Comparison of ENCODE assay signal across 12 mouse cellular contexts in genomic region chr10:22842781-22843439, GRCm38 (mm10). TPM values are rescaled to one million over a fixed set of nuclear protein-coding genes. Genes with fewer than 3 reads are reported as not detected.
DNase-seq lines count a peak whose midpoint lies in the region; ATAC-seq lines count a peak whose summit lies in the region.
"Had no signal": no experiment of that assay in that cellular context is flagged by ENCODE, and none has a peak within 500 bp of the region (broad histone marks: within the 10 kb centered on the region; RNA-seq: fewer than 3 reads in every experiment).

No protein-coding gene starts in this region.

- peak overlapping the region; percentile 60 for H3K4me2 ChIP-seq in kidney, embryonic 16.5 days (replicated peaks; ENCODE audit: low read depth, low read length)
- no peak overlapping the region for H3K4me2 ChIP-seq in hindbrain, embryonic 15.5 days
- H3K4me2 ChIP-seq in neural tube, embryonic 12.5 days (replicated peaks): peak overlapping the region; percentile 48

- H3K27ac ChIP-seq in heart, embryonic 10.5 days: peak overlapping the region; percentile 63
- peak overlapping the region; percentile 72 for H3K27ac ChIP-seq in kidney, embryonic 16.5 days (ENCODE audit: low read length)
- no peak overlapping the region for H3K27ac ChIP-seq in hindbrain, embryonic 15.5 days (replicated peaks)
- H3K27ac ChIP-seq in neural tube, embryonic 12.5 days: no peak overlapping the region

- H3K4me3 ChIP-seq in heart, embryonic 10.5 days: peak overlapping the region; percentile 58
- H3K4me3 ChIP-seq in kidney, embryonic 16.5 days (ENCODE audit: low read length): peak overlapping the region; percentile 3; the same call in 1 of the 2 replicates
- no peak overlapping the region for H3K4me3 ChIP-seq in hindbrain, embryonic 15.5 days
- H3K4me3 ChIP-seq in neural tube, embryonic 12.5 days: no peak overlapping the region

- peak; percentile 78 for ATAC-seq in kidney, embryonic 16.5 days (ENCODE audit: low FRiP score, low TSS enrichment)
- 0 out of 2 replicates have a peak, but pooled peaks have one; percentile 48 for ATAC-seq in hindbrain, embryonic 15.5 days (ENCODE audit: low FRiP score, low read depth)
- ATAC-seq in neural tube, embryonic 12.5 days (ENCODE audit: low FRiP score, low read depth): peak; percentile 56

- H3K4me1 ChIP-seq in heart, embryonic 10.5 days: peaks cover 13% of the 10 kb centered on the region
- peaks cover 37% of the 10 kb centered on the region for H3K4me1 ChIP-seq in kidney, embryonic 16.5 days (ENCODE audit: insufficient read depth, low read length)
- H3K4me1 ChIP-seq in hindbrain, embryonic 15.5 days (replicated peaks): no peaks in the 10 kb centered on the region
- H3K4me1 ChIP-seq in neural tube, embryonic 12.5 days: peaks cover 11% of the 10 kb centered on the region

- H3K36me3 ChIP-seq in heart, embryonic 10.5 days: no peaks in the 10 kb centered on the region
- H3K36me3 ChIP-seq in kidney, embryonic 16.5 days (ENCODE audit: insufficient read depth, low read length): no peaks in the 10 kb centered on the region
- H3K36me3 ChIP-seq in hindbrain, embryonic 15.5 days: no peaks in the 10 kb centered on the region
- H3K36me3 ChIP-seq in neural tube, embryonic 12.5 days: no peaks in the 10 kb centered on the region

- 4% methylated on average over 17 of the region's 17 CpGs for WGBS in heart, embryonic 10.5 days
- WGBS in kidney, embryonic 16.5 days: 8% methylated on average over 17 of the region's 17 CpGs
- 5% methylated on average over 17 of the region's 17 CpGs for WGBS in hindbrain, embryonic 15.5 days
- 3% methylated on average over 17 of the region's 17 CpGs for WGBS in neural tube, embryonic 12.5 days

- peak overlapping the region; percentile 44; the same call in 1 of the 2 replicates for H3K9ac ChIP-seq in kidney, embryonic 16.5 days (replicated peaks; ENCODE audit: low read length)
- no peak overlapping the region for H3K9ac ChIP-seq in hindbrain, embryonic 15.5 days
- H3K9ac ChIP-seq in neural tube, embryonic 12.5 days: no peak overlapping the region

- peaks cover 32% of the 10 kb centered on the region for H3K27me3 ChIP-seq in heart, embryonic 10.5 days (ENCODE audit: insufficient read depth, poor library complexity, severe bottlenecking)
- peaks cover 18% of the 10 kb centered on the region for H3K27me3 ChIP-seq in kidney, embryonic 16.5 days (ENCODE audit: insufficient read depth, low read length)
- H3K27me3 ChIP-seq in hindbrain, embryonic 15.5 days: peaks cover 65% of the 10 kb centered on the region
- peaks cover 57% of the 10 kb centered on the region for H3K27me3 ChIP-seq in neural tube, embryonic 12.5 days (replicated peaks)

- H3K9me3 ChIP-seq in heart, embryonic 10.5 days: no peaks in the 10 kb centered on the region
- H3K9me3 ChIP-seq in kidney, embryonic 16.5 days (ENCODE audit: low read length): no peaks in the 10 kb centered on the region
- no peaks in the 10 kb centered on the region for H3K9me3 ChIP-seq in hindbrain, embryonic 15.5 days
- no peaks in the 10 kb centered on the region for H3K9me3 ChIP-seq in neural tube, embryonic 12.5 days

- no peak for DNase-seq in heart, embryonic 10.5 days (ENCODE audit: low spot score)
- no peak for DNase-seq in heart, adult 18-20 months
- no peak for DNase-seq in kidney, adult 8-10 months
- no peak for DNase-seq in cerebellum, adult 8-10 months
- DNase-seq in adrenal gland, adult 18-20 months (ENCODE audit: low spot score in 2 of 2): no peak
- DNase-seq: adrenal gland, postnatal 10 days; cerebellum, adult 18-20 months; left cerebral cortex, postnatal 4 days had no signal

RNA-seq across cellular contexts. Expression of gene Tcf21, which starts 22.9 kb away (rescaled TPM):
- 64.0 and 75.4 TPM in 2 replicates for polyA plus RNA-seq in heart, embryonic 10.5 days (2016; fragmentation: Nextera tagmentation; extraction: Ambion mirVana)
- 1 to 10 TPM; 7.0 to 7.7 TPM for total RNA-seq in heart, adult 18-20 months (2021)
- 357 and 367 TPM in 2 replicates for polyA plus RNA-seq in kidney, embryonic 16.5 days (2015; fragmentation: Nextera tagmentation; extraction: Ambion mirVana)
- 1.6 and 1.7 TPM in 2 replicates for polyA plus RNA-seq in hindbrain, embryonic 15.5 days (2015; fragmentation: Nextera tagmentation; extraction: Ambion mirVana)
- 0.55 and 0.73 TPM in 2 replicates for polyA plus RNA-seq in neural tube, embryonic 12.5 days (2016; fragmentation: Nextera tagmentation; extraction: Ambion mirVana)
- 10 to 100 TPM in 1 of 2 experiments, 1 to 10 TPM in 1; 7.1 to 11.0 TPM for total RNA-seq in adrenal gland, adult 18-20 months (2021)
- total RNA-seq: left cerebral cortex, postnatal 4 days; megakaryocyte progenitor cell, adult 5-6 weeks had no signal

Comparison
In these comparisons a context has a peak if more than half of its experiments do, and no peak if none do; other contexts are left out.
1. H3K27ac ChIP-seq: peak in heart, embryonic 10.5 days (single experiment) and kidney, embryonic 16.5 days (single experiment); none in hindbrain, embryonic 15.5 days (single experiment) and neural tube, embryonic 12.5 days (single experiment).
2. H3K4me3 ChIP-seq: peak in heart, embryonic 10.5 days (single experiment) and kidney, embryonic 16.5 days (single experiment); none in hindbrain, embryonic 15.5 days (single experiment) and neural tube, embryonic 12.5 days (single experiment).
3. RNA of gene Tcf21, which starts 22.9 kb away (polyA plus RNA-seq): 357 to 367 TPM in kidney, embryonic 16.5 days and 64.0 to 75.4 TPM in heart, embryonic 10.5 days; 1.6 to 1.7 TPM in hindbrain, embryonic 15.5 days and 0.55 to 0.73 TPM in neural tube, embryonic 12.5 days; every median in the first group is over 10 times any median in the second.
4. Peak in every context shown above with its lines, with median percentiles within 50 percentile points of each other: ATAC-seq.